Mouse (Mus musculus): Measurements from ENCODE around the gene Limch1. TPM values are rescaled to one million over a fixed set of nuclear protein-coding genes. Genes with fewer than 3 reads are reported as not detected.

Gene Limch1
- total and polyA plus RNA-seq, 3 experiments, result 0.33 TPM; not detected in 2

GRCm38 (mm10) chr5:66850721-66851251, 105.2 kb downstream of the Limch1 start:
- TF ChIP-seq GATA1 (IDR thresholded peaks at IDR 0.05; ENCODE audit: borderline replicate concordance, low read length) (no peak), TAL1 (conservative IDR thresholded peaks at IDR 0.05; ENCODE audit: low read depth, low read length) (no peak), GATA2 (IDR thresholded peaks at IDR 0.05; ENCODE audit: borderline replicate concordance, low read depth, low read length) (no peak), POLR2AphosphoS5 (IDR thresholded peaks at IDR 0.05; ENCODE audit: insufficient replicate concordance, low read depth, low read length) (no peak), CTCF (IDR thresholded peaks at IDR 0.05; ENCODE audit: low read depth, low read length) (no peak)
- no peaks in the 10 kb centered on the region for H3K4me1 ChIP-seq (ENCODE audit: insufficient read depth, low read depth, low read length)
- H3K9me3 ChIP-seq (replicated peaks), result peaks cover 56% of the 10 kb centered on the region
- H3K36me3 ChIP-seq (replicated peaks), result no peaks in the 10 kb centered on the region
- H3K27me3 ChIP-seq (ENCODE audit: insufficient read depth, low read length), result no peaks in the 10 kb centered on the region
- ATAC-seq (ENCODE audit: extremely low read depth, insufficient number of reproducible peaks, low FRiP score, poor library complexity, severe bottlenecking) (no peak), DNase-seq (ENCODE audit: low spot score) (no peak)
- H3K4me3 ChIP-seq (ENCODE audit: low read depth, low read length), result no peak overlapping the region

GRCm38 (mm10) chr5:66851708-66852107, 106.1 kb downstream of the Limch1 start:
- no peaks in the 10 kb centered on the region for H3K27me3 ChIP-seq (ENCODE audit: insufficient read depth, low read length)
- no peak overlapping the region for H3K4me3 ChIP-seq (ENCODE audit: low read depth, low read length)
- no peak for TF ChIP-seq TAL1 (conservative IDR thresholded peaks at IDR 0.05; ENCODE audit: low read depth, low read length)
- no peak for TF ChIP-seq GATA1 (IDR thresholded peaks at IDR 0.05; ENCODE audit: borderline replicate concordance, low read length)
- no peak for TF ChIP-seq GATA2 (IDR thresholded peaks at IDR 0.05; ENCODE audit: borderline replicate concordance, low read depth, low read length)
- TF ChIP-seq POLR2AphosphoS5 (IDR thresholded peaks at IDR 0.05; ENCODE audit: insufficient replicate concordance, low read depth, low read length), result no peak
- TF ChIP-seq CTCF (IDR thresholded peaks at IDR 0.05; ENCODE audit: low read depth, low read length), result no peak
- no peaks in the 10 kb centered on the region for H3K36me3 ChIP-seq (replicated peaks)
- ATAC-seq (ENCODE audit: extremely low read depth, insufficient number of reproducible peaks, low FRiP score, poor library complexity, severe bottlenecking) (no peak), DNase-seq (ENCODE audit: low spot score) (no peak)
- H3K4me1 ChIP-seq (ENCODE audit: insufficient read depth, low read depth, low read length), result no peaks in the 10 kb centered on the region
- peaks cover 53% of the 10 kb centered on the region for H3K9me3 ChIP-seq (replicated peaks)

GRCm38 (mm10) chr5:66854263-66854662, 108.6 kb downstream of the Limch1 start:
- Histone ChIP-seq H3K4me3 (ENCODE audit: low read depth, low read length) (no peak overlapping the region), H3K4me1 (ENCODE audit: insufficient read depth, low read depth, low read length) (no peaks in the 10 kb centered on the region), H3K27me3 (ENCODE audit: insufficient read depth, low read length) (no peaks in the 10 kb centered on the region), H3K36me3 (replicated peaks) (no peaks in the 10 kb centered on the region), H3K9me3 (replicated peaks) (peaks cover 55% of the 10 kb centered on the region)
- no peak for DNase-seq (ENCODE audit: low spot score)
- TF ChIP-seq POLR2AphosphoS5 (IDR thresholded peaks at IDR 0.05; ENCODE audit: insufficient replicate concordance, low read depth, low read length) (no peak), TAL1 (conservative IDR thresholded peaks at IDR 0.05; ENCODE audit: low read depth, low read length) (no peak), CTCF (IDR thresholded peaks at IDR 0.05; ENCODE audit: low read depth, low read length) (no peak), GATA2 (IDR thresholded peaks at IDR 0.05; ENCODE audit: borderline replicate concordance, low read depth, low read length) (no peak), GATA1 (IDR thresholded peaks at IDR 0.05; ENCODE audit: borderline replicate concordance, low read length) (no peak)
- ATAC-seq (ENCODE audit: extremely low read depth, insufficient number of reproducible peaks, low FRiP score, poor library complexity, severe bottlenecking), result no peak

GRCm38 (mm10) chr5:66855358-66856107, 109.9 kb downstream of the Limch1 start:
- H3K4me1 ChIP-seq (ENCODE audit: insufficient read depth, low read depth, low read length), result no peaks in the 10 kb centered on the region
- H3K9me3 ChIP-seq (replicated peaks), result peaks cover 59% of the 10 kb centered on the region
- H3K27me3 ChIP-seq (ENCODE audit: insufficient read depth, low read length), result no peaks in the 10 kb centered on the region
- ATAC-seq (ENCODE audit: extremely low read depth, insufficient number of reproducible peaks, low FRiP score, poor library complexity, severe bottlenecking) (no peak), DNase-seq (ENCODE audit: low spot score) (no peak)
- no peak overlapping the region for H3K4me3 ChIP-seq (ENCODE audit: low read depth, low read length)
- no peaks in the 10 kb centered on the region for H3K36me3 ChIP-seq (replicated peaks)
- TF ChIP-seq GATA1 (IDR thresholded peaks at IDR 0.05; ENCODE audit: borderline replicate concordance, low read length) (no peak), CTCF (IDR thresholded peaks at IDR 0.05; ENCODE audit: low read depth, low read length) (no peak), POLR2AphosphoS5 (IDR thresholded peaks at IDR 0.05; ENCODE audit: insufficient replicate concordance, low read depth, low read length) (no peak), GATA2 (IDR thresholded peaks at IDR 0.05; ENCODE audit: borderline replicate concordance, low read depth, low read length) (no peak), TAL1 (conservative IDR thresholded peaks at IDR 0.05; ENCODE audit: low read depth, low read length) (no peak)

GRCm38 (mm10) chr5:66859506-66859905, 113.9 kb downstream of the Limch1 start:
- no peak for DNase-seq (ENCODE audit: low spot score)
- TF ChIP-seq GATA1 (IDR thresholded peaks at IDR 0.05; ENCODE audit: borderline replicate concordance, low read length) (no peak), GATA2 (IDR thresholded peaks at IDR 0.05; ENCODE audit: borderline replicate concordance, low read depth, low read length) (no peak), POLR2AphosphoS5 (IDR thresholded peaks at IDR 0.05; ENCODE audit: insufficient replicate concordance, low read depth, low read length) (no peak), TAL1 (conservative IDR thresholded peaks at IDR 0.05; ENCODE audit: low read depth, low read length) (no peak), CTCF (IDR thresholded peaks at IDR 0.05; ENCODE audit: low read depth, low read length) (no peak)
- no peaks in the 10 kb centered on the region for H3K36me3 ChIP-seq (replicated peaks)

GRCm38 (mm10) chr5:66861232-66862035, 115.8 kb downstream of the Limch1 start:
- no peaks in the 10 kb centered on the region for H3K4me1 ChIP-seq (ENCODE audit: insufficient read depth, low read depth, low read length)
- TF ChIP-seq TAL1 (conservative IDR thresholded peaks at IDR 0.05; ENCODE audit: low read depth, low read length), result no peak
- no peak for TF ChIP-seq POLR2AphosphoS5 (IDR thresholded peaks at IDR 0.05; ENCODE audit: insufficient replicate concordance, low read depth, low read length)
- no peak for TF ChIP-seq GATA2 (IDR thresholded peaks at IDR 0.05; ENCODE audit: borderline replicate concordance, low read depth, low read length)
- no peak for TF ChIP-seq CTCF (IDR thresholded peaks at IDR 0.05; ENCODE audit: low read depth, low read length)
- no peak for TF ChIP-seq GATA1 (IDR thresholded peaks at IDR 0.05; ENCODE audit: borderline replicate concordance, low read length)
- H3K9me3 ChIP-seq (replicated peaks), result peaks cover 70% of the 10 kb centered on the region
- DNase-seq (ENCODE audit: low spot score), result no peak
- ATAC-seq (ENCODE audit: extremely low read depth, insufficient number of reproducible peaks, low FRiP score, poor library complexity, severe bottlenecking), result no peak
- H3K36me3 ChIP-seq (replicated peaks), result no peaks in the 10 kb centered on the region
- H3K4me3 ChIP-seq (ENCODE audit: low read depth, low read length), result no peak overlapping the region
- no peaks in the 10 kb centered on the region for H3K27me3 ChIP-seq (ENCODE audit: insufficient read depth, low read length)

More at GRCm38 (mm10) chr5:66859506-66859905, 113.9 kb downstream of the Limch1 start:
- Histone ChIP-seq H3K4me3 (ENCODE audit: low read depth, low read length) (no peak overlapping the region), H3K27me3 (ENCODE audit: insufficient read depth, low read length) (no peaks in the 10 kb centered on the region), H3K4me1 (ENCODE audit: insufficient read depth, low read depth, low read length) (no peaks in the 10 kb centered on the region), H3K9me3 (replicated peaks) (peaks cover 60% of the 10 kb centered on the region)
- ATAC-seq (ENCODE audit: extremely low read depth, insufficient number of reproducible peaks, low FRiP score, poor library complexity, severe bottlenecking), result no peak
